Mouse (Mus musculus): Measurements from ENCODE around the gene Eif4g3. TPM values are rescaled to one million over a fixed set of nuclear protein-coding genes. Genes with fewer than 3 reads are reported as not detected.

Eif4g3 gene
- polyA plus RNA-seq (2016; fragmentation: Nextera tagmentation; extraction: Ambion mirVana) = 39.7 and 41.9 TPM in 2 replicates

DNA sequence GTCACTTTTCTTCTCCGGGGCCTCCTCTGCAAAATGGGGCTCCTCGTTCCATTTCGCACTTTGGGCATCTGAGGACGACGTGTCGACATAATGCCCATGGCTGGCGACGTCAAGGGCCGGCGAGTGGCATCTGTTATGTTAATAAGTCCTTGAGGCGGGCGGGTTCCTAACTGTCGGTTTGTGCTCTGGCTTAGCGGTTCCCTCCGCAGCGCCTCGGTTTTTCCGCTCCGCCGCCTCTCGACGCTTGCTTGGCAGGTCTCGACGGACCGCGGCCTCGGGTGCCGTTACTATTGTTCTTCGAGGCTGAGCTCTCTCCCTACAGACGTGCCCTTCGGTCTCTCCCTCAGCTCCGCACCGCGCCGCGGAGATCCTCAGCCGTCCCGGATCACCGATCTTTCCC lies at the start of gene Eif4g3:
Gene Eif4g3, plus strand, starts transcription at position 133 of the 400 bp plus-strand sequence.
- 2% methylated on average over 39 of the region's 39 CpGs for WGBS
- H3K9me3 ChIP-seq = no peaks in the 10 kb centered on the region
- peak within 1 kb of the TSS; percentile 99 for H3K27ac ChIP-seq (replicated peaks)
- H3K4me1 ChIP-seq = peaks cover 36% of the 10 kb centered on the region
- peaks cover 33% of the 10 kb centered on the region for H3K36me3 ChIP-seq (replicated peaks)
- no peak for DNase-seq (ENCODE audit: low spot score)
- H3K4me3 ChIP-seq = peak within 1 kb of the TSS; percentile 100
- peaks cover 34% of the 10 kb centered on the region for H3K27me3 ChIP-seq (replicated peaks; ENCODE audit: low read depth, poor library complexity, severe bottlenecking)

DNA sequence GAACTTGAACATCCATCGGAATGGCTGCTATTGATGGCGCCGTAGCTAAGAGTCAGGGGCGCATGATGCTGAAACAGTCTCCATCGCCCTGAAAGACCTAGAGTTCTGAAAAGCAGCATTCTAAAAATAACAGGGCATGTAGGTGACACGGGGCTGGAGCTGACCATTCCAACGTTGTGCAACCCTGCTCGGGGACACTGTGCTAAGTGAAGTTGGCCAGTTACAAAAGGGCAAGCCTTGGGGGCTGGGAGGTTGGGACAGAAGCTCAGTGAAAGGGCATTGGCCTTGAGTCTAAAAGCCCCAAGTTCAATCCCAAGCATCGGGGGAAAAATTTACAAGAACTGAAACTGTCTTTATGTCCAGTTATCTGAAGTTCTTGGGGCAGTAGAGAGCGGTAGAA lies 49.3 kb upstream of the Eif4g3 start:
- Histone ChIP-seq H3K27ac (replicated peaks) (no peak overlapping the region), H3K4me1 (peaks cover 7% of the 10 kb centered on the region; the same call in 1 of the 2 replicates), H3K36me3 (replicated peaks) (peaks cover 99% of the 10 kb centered on the region), H3K4me3 (no peak overlapping the region), H3K27me3 (replicated peaks; ENCODE audit: low read depth, poor library complexity, severe bottlenecking) (no peaks in the 10 kb centered on the region), H3K9me3 (no peaks in the 10 kb centered on the region)
- no peak for DNase-seq (ENCODE audit: low spot score)
- 93% methylated on average over 10 of the region's 10 CpGs for WGBS

DNA sequence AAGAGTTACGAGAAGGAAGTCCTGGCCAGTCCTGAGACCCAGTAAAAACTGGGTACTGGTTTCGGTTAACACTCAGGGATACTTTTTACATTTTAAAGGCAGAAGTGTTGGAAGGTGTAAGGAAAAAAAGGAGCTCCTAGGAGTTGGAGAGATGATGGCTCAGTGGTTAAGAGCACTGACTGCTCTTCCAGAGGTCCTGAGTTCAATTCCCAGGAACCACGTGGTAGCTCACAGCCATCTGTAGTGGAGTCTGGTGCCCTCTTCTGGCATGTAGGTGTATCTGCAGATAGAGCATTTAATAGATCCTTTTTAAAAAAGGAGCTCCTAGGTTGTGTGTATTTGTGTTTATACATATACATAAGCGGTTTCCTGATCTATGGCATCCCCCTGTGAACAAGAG lies 47.4 kb upstream of the Eif4g3 start:
- no peaks in the 10 kb centered on the region for H3K27me3 ChIP-seq (replicated peaks; ENCODE audit: low read depth, poor library complexity, severe bottlenecking)
- 68% methylated on average over 4 of the region's 4 CpGs for WGBS
- peaks cover 7% of the 10 kb centered on the region; the same call in 1 of the 2 replicates for H3K4me1 ChIP-seq
- H3K4me3 ChIP-seq = no peak overlapping the region
- H3K36me3 ChIP-seq (replicated peaks) = peaks cover 99% of the 10 kb centered on the region
- H3K27ac ChIP-seq (replicated peaks) = no peak overlapping the region
- no peak for DNase-seq (ENCODE audit: low spot score)
- no peaks in the 10 kb centered on the region; the same call in 1 of the 2 replicates for H3K9me3 ChIP-seq

DNA sequence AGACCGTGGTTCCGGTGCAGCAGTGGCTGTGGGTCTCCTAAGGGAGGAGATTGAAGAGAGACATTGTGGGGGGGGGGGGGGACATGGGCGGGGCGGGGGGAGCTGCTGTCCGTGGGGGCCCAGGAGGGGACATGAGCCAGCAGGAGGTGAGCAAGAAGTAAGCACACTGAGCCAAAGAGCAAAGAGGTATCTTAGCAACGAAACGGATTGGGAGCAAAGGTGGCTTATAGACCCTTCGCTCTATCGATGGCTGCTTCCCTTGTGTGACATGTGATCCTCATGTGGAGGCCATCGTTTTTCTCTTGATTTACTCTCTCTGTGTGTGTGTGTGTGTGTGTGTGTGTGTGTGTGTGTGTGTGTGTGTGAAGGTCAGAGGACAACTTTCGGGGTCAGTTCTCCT lies 46.4 kb upstream of the Eif4g3 start:
- Histone ChIP-seq H3K36me3 (replicated peaks) (peaks cover 99% of the 10 kb centered on the region), H3K27me3 (replicated peaks; ENCODE audit: low read depth, poor library complexity, severe bottlenecking) (no peaks in the 10 kb centered on the region), H3K4me3 (no peak overlapping the region), H3K9me3 (no peaks in the 10 kb centered on the region; the same call in 1 of the 2 replicates), H3K27ac (replicated peaks) (no peak overlapping the region), H3K4me1 (peaks cover 7% of the 10 kb centered on the region; the same call in 1 of the 2 replicates)
- WGBS = 92% methylated on average over 11 of the region's 11 CpGs
- no peak for DNase-seq (ENCODE audit: low spot score)

DNA sequence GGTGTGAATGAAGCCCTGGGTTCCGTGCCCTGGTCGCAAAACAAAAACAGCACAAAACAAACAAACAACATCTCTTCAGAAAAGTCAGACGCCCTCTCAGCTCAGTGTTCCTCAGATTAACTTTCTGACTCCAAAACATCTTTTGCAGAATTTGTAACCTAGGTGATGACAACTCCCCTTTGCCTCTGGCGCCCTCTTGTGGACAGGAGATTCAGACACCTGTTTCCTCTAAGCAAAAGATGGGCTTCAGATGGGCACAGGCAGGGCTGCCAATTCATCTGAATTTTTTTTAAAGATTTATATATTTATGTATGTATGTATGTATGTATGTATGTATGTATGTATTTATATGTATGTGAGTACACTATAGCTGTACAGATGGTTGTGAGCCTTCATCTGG lies 40.0 kb upstream of the Eif4g3 start:
- Histone ChIP-seq H3K4me3 (no peak overlapping the region), H3K9me3 (no peaks in the 10 kb centered on the region; the same call in 1 of the 2 replicates), H3K27me3 (replicated peaks; ENCODE audit: low read depth, poor library complexity, severe bottlenecking) (no peaks in the 10 kb centered on the region), H3K27ac (replicated peaks) (no peak overlapping the region), H3K36me3 (replicated peaks) (peaks cover 90% of the 10 kb centered on the region), H3K4me1 (no peaks in the 10 kb centered on the region)
- DNase-seq (ENCODE audit: low spot score) = peak; percentile 84
- WGBS = 42% methylated on average over 4 of the region's 4 CpGs

DNA sequence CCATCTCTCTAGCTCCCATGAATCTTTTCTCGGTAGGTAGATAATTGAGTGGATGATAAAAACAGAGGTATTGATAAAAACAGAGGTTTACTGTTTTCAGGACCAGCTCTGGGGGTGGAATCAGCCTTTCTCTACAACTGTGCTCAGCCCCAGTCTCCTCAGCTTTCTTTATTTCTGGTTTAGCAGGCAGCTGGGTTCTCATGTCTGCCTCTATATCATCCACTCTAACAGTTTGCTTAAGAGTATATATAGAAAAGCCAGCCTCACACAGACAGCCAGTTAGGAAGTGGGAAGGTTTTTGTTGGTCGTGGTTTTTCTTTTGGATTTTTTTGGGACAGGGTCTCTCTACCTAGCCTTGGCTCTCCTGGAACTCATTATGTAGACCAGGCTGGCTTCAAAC lies 38.6 kb upstream of the Eif4g3 start:
- Histone ChIP-seq H3K27ac (replicated peaks) (no peak overlapping the region), H3K9me3 (peaks cover 6% of the 10 kb centered on the region; the same call in 1 of the 2 replicates), H3K4me1 (no peaks in the 10 kb centered on the region), H3K36me3 (replicated peaks) (peaks cover 90% of the 10 kb centered on the region), H3K4me3 (no peak overlapping the region), H3K27me3 (replicated peaks; ENCODE audit: low read depth, poor library complexity, severe bottlenecking) (no peaks in the 10 kb centered on the region)
- no peak for DNase-seq (ENCODE audit: low spot score)
- WGBS = 86% methylated on average over 2 of the region's 2 CpGs

DNA sequence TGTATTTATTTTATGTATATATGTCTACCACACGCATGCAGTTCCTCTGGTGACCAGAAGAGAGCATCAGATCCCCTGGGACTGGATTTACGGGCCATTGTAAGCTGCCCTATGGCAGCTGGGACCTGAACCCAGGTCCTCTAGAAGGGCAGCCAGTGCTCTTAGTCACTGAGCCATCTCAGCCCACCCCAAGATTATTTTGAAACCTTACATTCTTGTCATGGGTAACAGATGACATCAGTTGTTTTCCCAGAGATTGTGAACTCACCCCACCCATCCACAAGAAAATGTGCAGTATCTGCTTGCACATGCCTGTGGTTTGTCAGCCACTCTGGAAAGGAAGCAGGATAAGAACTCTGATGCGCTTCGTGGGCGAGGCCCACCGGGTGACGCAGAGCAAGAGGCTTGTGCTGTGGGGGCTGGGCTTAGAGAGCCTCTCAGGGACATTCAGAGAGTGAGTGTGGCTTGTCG lies 37.9 kb upstream of the Eif4g3 start:
- DNase-seq (ENCODE audit: low spot score) = no peak
- no peak overlapping the region for H3K27ac ChIP-seq (replicated peaks)
- 86% methylated on average over 8 of the region's 8 CpGs for WGBS
- peaks cover 90% of the 10 kb centered on the region for H3K36me3 ChIP-seq (replicated peaks)
- peaks cover 12% of the 10 kb centered on the region; the same call in 1 of the 2 replicates for H3K9me3 ChIP-seq
- H3K27me3 ChIP-seq (replicated peaks; ENCODE audit: low read depth, poor library complexity, severe bottlenecking) = no peaks in the 10 kb centered on the region
- no peak overlapping the region for H3K4me3 ChIP-seq
- H3K4me1 ChIP-seq = no peaks in the 10 kb centered on the region

DNA sequence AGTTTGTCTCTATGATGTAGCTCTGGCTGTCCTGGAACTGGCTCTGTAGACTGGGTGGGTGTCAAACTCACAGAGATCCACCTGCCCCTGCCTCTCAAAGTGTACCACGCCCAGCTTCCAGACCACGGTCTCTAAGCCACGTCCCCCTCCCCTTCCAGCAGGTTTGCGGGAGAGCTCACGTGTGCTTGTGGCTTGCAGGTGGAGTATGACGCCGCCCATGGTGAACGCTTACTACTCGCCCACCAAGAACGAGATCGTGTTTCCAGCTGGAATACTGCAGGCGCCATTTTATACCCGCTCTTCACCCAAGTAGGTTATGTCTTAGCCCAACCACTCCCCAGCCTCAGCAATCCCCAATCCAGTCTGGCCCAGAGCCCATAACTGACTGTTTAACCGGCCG lies 36.6 kb upstream of the Eif4g3 start:
- Histone ChIP-seq H3K36me3 (replicated peaks) (peaks cover 90% of the 10 kb centered on the region), H3K4me1 (no peaks in the 10 kb centered on the region), H3K9me3 (peaks cover 12% of the 10 kb centered on the region; the same call in 1 of the 2 replicates), H3K27me3 (replicated peaks; ENCODE audit: low read depth, poor library complexity, severe bottlenecking) (no peaks in the 10 kb centered on the region), H3K4me3 (no peak overlapping the region), H3K27ac (replicated peaks) (no peak overlapping the region)
- WGBS = 95% methylated on average over 15 of the region's 15 CpGs
- no peak for DNase-seq (ENCODE audit: low spot score)

DNA sequence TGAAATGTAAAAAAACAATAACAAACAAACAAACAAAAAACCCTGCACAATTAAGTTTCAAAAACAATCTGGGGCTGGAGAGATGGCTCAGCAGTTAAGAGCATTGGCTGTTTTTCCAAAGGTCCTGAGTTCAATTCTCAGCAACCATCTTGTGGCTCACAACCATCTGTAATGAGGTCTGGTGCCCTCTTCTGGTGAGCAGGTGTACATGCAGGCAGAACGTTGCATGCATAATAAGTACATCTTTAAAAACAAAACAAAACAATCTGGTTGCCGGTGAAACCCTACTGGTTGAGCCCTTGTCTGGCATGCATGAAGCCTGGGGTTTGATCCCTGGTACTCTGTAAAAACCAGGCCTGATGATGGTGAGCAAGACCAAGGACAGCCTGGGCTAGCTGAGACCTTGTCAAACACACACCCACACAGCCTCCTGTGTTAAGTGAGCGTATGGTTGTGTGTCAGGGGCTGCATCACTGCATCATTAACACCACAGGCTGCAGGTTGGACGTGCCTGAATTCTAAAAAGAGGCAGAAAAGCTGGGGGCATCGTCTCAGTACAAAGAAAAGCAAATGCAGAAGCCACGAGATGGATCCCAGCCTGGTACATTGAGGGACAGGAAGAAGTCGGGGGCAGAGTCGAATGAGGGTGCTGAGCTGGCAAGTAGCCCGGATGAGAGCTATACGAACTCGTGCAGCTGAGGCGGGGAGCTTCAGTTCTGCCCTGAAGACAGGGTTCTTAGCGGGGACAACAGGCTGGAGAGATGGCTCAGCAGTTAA lies 32.7 kb upstream of the Eif4g3 start:
- no peak for DNase-seq (ENCODE audit: low spot score)
- no peaks in the 10 kb centered on the region for H3K27me3 ChIP-seq (replicated peaks; ENCODE audit: low read depth, poor library complexity, severe bottlenecking)
- peaks cover 98% of the 10 kb centered on the region for H3K36me3 ChIP-seq (replicated peaks)
- peaks cover 12% of the 10 kb centered on the region; the same call in 1 of the 2 replicates for H3K9me3 ChIP-seq
- WGBS = 88% methylated on average over 13 of the region's 13 CpGs
- no peaks in the 10 kb centered on the region for H3K4me1 ChIP-seq
- no peak overlapping the region for H3K4me3 ChIP-seq
- no peak overlapping the region for H3K27ac ChIP-seq (replicated peaks)

DNA sequence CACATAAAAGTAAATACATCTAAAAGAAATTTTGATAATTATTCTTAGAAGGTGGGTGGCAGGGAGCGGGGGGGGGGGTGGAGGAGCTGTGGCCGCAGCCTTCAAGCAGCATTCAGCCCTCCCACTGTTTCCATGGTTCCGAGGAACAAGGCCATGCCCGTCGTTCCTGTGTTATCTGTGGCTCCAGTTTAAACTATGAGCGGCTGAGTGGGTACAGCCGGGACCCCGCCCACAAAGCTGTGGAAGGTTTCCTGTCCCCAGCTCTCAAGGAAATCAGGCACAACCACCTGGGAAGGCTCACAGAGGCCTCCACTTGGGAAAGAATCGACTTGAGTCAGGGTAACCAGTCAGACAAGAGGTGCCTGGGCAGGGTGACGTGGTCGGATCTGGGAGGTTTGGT lies 32.1 kb upstream of the Eif4g3 start:
- Histone ChIP-seq H3K4me3 (no peak overlapping the region), H3K4me1 (no peaks in the 10 kb centered on the region), H3K27me3 (replicated peaks; ENCODE audit: low read depth, poor library complexity, severe bottlenecking) (no peaks in the 10 kb centered on the region), H3K36me3 (replicated peaks) (peaks cover 94% of the 10 kb centered on the region), H3K27ac (replicated peaks) (no peak overlapping the region), H3K9me3 (peaks cover 12% of the 10 kb centered on the region; the same call in 1 of the 2 replicates)
- DNase-seq (ENCODE audit: low spot score) = no peak
- 88% methylated on average over 11 of the region's 11 CpGs for WGBS

DNA sequence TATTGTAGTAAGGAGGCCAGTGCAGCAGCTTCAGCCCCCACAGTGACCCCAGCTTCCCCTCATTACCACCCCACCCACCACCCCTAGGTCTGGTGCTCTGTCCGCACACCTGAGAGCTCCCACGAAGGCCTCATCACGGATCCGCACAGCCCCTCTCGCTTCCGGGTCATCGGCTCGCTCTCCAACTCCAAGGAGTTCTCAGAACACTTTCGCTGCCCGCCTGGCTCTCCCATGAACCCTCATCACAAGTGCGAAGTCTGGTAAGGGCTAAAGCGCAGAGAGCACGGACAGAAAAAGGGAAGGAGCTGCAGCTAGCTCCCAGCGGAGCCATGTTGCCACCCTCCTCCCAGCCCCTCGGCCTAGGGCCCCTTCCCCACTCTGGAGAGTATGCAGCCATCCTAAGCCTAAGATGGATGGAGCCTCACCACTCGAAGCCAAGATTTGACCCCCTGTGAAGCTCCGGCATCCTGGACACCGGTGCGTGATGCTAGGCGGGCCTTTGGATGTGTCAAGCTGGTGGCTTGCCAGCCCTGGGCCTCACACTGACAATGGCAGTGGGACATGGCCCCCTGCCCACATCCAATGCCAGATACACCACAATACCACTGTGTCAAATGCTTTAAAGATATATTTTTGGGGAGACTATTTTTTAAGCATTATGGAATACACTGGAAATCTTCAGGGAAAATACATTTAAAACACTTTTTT lies 30.0 kb upstream of the Eif4g3 start:
- H3K4me1 ChIP-seq = no peaks in the 10 kb centered on the region
- H3K36me3 ChIP-seq (replicated peaks) = peaks cover 74% of the 10 kb centered on the region

DNA sequence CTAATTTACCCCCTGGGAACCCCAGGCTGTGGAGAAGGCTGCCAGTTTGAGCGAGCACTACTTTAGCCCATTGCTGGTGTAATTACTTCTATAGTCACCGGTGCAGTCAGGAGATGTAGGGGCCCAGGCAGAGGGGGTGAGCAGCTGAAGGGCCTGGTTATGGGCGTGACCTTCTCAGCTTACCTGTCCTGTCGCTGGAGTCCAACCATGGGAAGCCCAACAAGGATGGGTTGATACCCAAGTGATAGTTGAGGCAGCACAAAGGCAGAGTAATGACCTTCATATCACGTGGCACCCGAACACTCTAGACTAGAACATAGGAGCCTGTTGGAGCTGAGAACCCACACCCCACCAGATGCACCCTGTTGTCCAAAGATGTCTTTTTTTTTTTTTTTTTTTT lies 29.4 kb upstream of the Eif4g3 start:
- Histone ChIP-seq H3K27ac (replicated peaks) (no peak overlapping the region), H3K36me3 (replicated peaks) (peaks cover 68% of the 10 kb centered on the region), H3K4me3 (no peak overlapping the region), H3K9me3 (peaks cover 12% of the 10 kb centered on the region; the same call in 1 of the 2 replicates), H3K4me1 (no peaks in the 10 kb centered on the region), H3K27me3 (replicated peaks; ENCODE audit: low read depth, poor library complexity, severe bottlenecking) (no peaks in the 10 kb centered on the region)
- DNase-seq (ENCODE audit: low spot score) = no peak
- WGBS = 91% methylated on average over 6 of the region's 6 CpGs

More for the DNA sequence above, 30.0 kb upstream of the Eif4g3 start:
- Histone ChIP-seq H3K27me3 (replicated peaks; ENCODE audit: low read depth, poor library complexity, severe bottlenecking) (no peaks in the 10 kb centered on the region), H3K9me3 (peaks cover 12% of the 10 kb centered on the region; the same call in 1 of the 2 replicates), H3K27ac (replicated peaks) (no peak overlapping the region), H3K4me3 (no peak overlapping the region)
- DNase-seq (ENCODE audit: low spot score) = no peak
- WGBS = 94% methylated on average over 20 of the region's 20 CpGs

Measured in embryonic facial prominence, embryonic 10.5 days (tissue).